Mouse (Mus musculus) thymus, postnatal 25 days (tissue): ENCODE measurements around the gene Cyp4f40.
"Not testable (repeated sequence)": the region's sequence is repeated elsewhere in the genome, so short reads cannot be mapped to it uniquely, and the experiment has no call there.

Experiments
- DNase-seq: peaks from one replicate; pipeline ENCODE4 v3.0.0; 2022

The Cyp4f40 gene

GRCm38 (mm10) chr17:32722151-32722550 lies 63.5 kb downstream of the Cyp4f40 start:
- DNase-seq: not testable (repeated sequence)

- DNase-seq: no peak
These were observed 64.1 kb downstream of the Cyp4f40 start for GRCm38 (mm10) chr17:32722771-32723170.

GRCm38 (mm10) chr17:32726360-32726759 lies 67.7 kb downstream of the Cyp4f40 start:
- not testable (repeated sequence) for DNase-seq
